Mouse (Mus musculus) thymus, adult 2 months (tissue): Measurements from ENCODE around the gene Sugt1.

ENCODE experiments used
- CTCF ChIP-seq: fragments of 200-500 bp; IDR thresholded peaks from 2 replicates; pipeline ENCODE4 v1.5.1; 2012; ENCODE audit warnings: mild to moderate bottlenecking, control low read depth, low read length, moderate library complexity, borderline replicate concordance; ENCODE audit not compliant: control insufficient read depth, poor library complexity, insufficient read depth; ENCODE audit errors: extremely low read depth
- POLR2A ChIP-seq: fragments of 200-500 bp; IDR thresholded peaks from 2 replicates; pipeline ENCODE4 v1.6.1; 2012; ENCODE audit warnings: mild to moderate bottlenecking, low read length, control low read depth, moderate library complexity; ENCODE audit not compliant: control insufficient read depth, poor library complexity, insufficient read depth; ENCODE audit errors: extremely low read depth

- no peak for TF ChIP-seq POLR2A
- TF ChIP-seq CTCF = no peak
Observed at GRCm38 (mm10) chr14:79658748-79659508, 71.4 kb downstream of the Sugt1 start.
